Mouse (Mus musculus) cortical plate, adult 2 months (tissue): ENCODE measurements around the gene Ccnh. TPM values are rescaled to one million over a fixed set of nuclear protein-coding genes. Genes with fewer than 3 reads are reported as not detected.
"Not testable (repeated sequence)": the region's sequence is repeated elsewhere in the genome, so short reads cannot be mapped to it uniquely, and the experiment has no call there.

Experiments used
- H3K27ac ChIP-seq: fragments of 200-500 bp; 2 replicates; pipeline ENCODE4 v1.5.1; 2012; ENCODE audit warnings: low read length, control low read depth, inconsistent platforms; ENCODE audit not compliant: insufficient read depth
- H3K4me1 ChIP-seq: fragments of 200-500 bp; 2 replicates; pipeline ENCODE4 v1.6.1; 2011; ENCODE audit warnings: low read length; ENCODE audit not compliant: control insufficient read depth, insufficient read depth
- H3K4me3 ChIP-seq: fragments of 200-500 bp; 2 replicates; pipeline ENCODE4 v1.5.1; 2011; ENCODE audit warnings: mild to moderate bottlenecking, low read length, control low read depth; ENCODE audit not compliant: insufficient read depth
- CTCF ChIP-seq: fragments of 200-500 bp; IDR thresholded peaks from 2 replicates; pipeline ENCODE4 v1.5.1; 2011; ENCODE audit warnings: mild to moderate bottlenecking, control low read depth, low read length; ENCODE audit not compliant: insufficient read depth; ENCODE audit errors: extremely low read depth
- POLR2A ChIP-seq: fragments of 200-500 bp; IDR thresholded peaks from 2 replicates; pipeline ENCODE4 v1.6.1; 2011; ENCODE audit warnings: mild to moderate bottlenecking, low read length, control low read depth; ENCODE audit not compliant: insufficient read depth; ENCODE audit errors: extremely low read depth
- polyA plus RNA-seq: library from polyadenylated mRNA; depleted of rRNA; stranded (reverse); fragments of >200 nt; gene quantifications from 2 replicates; pipeline ENCODE4 v1.2.3, GENCODE M21; 2012; rRNA removed

Gene Ccnh
- polyA plus RNA-seq, result 54.8 and 55.7 TPM in 2 replicates

- TF ChIP-seq CTCF (no peak), POLR2A (peak; percentile 70)
- Histone ChIP-seq H3K4me3 (peak within 1 kb of the TSS; percentile 99), H3K27ac (peak within 1 kb of the TSS; percentile 88), H3K4me1 (0 out of 2 replicates have a peak, but pooled peaks cover 2% of the 10 kb centered on the region)
Measured at GRCm38 (mm10) chr13:85188903-85189643, at the start of gene Ccnh. TSS of gene Ccnh (plus strand) at chr13:85189408.

GRCm38 (mm10) chr13:85143361-85143760 lies 45.8 kb upstream of the Ccnh start:
- H3K4me3 ChIP-seq, H3K27ac ChIP-seq, H3K4me1 ChIP-seq: not testable (repeated sequence)

- no peak for TF ChIP-seq CTCF
- TF ChIP-seq POLR2A, result no peak
- no peaks in the 10 kb centered on the region for H3K4me1 ChIP-seq
- no peak overlapping the region for H3K4me3 ChIP-seq
- no peak overlapping the region for H3K27ac ChIP-seq
Measured at GRCm38 (mm10) chr13:85146471-85146870, 42.7 kb upstream of the Ccnh start.

GRCm38 (mm10) chr13:85154746-85155145 lies 34.5 kb upstream of the Ccnh start:
- Histone ChIP-seq H3K27ac (no peak overlapping the region), H3K4me1 (no peaks in the 10 kb centered on the region)
- TF ChIP-seq CTCF, result no peak
- TF ChIP-seq POLR2A, result no peak

GRCm38 (mm10) chr13:85159971-85160370 lies 29.2 kb upstream of the Ccnh start:
- no peak for TF ChIP-seq POLR2A
- TF ChIP-seq CTCF, result no peak
- H3K4me1 ChIP-seq, result no peaks in the 10 kb centered on the region
- no peak overlapping the region for H3K27ac ChIP-seq
- no peak overlapping the region for H3K4me3 ChIP-seq

More at GRCm38 (mm10) chr13:85154746-85155145, 34.5 kb upstream of the Ccnh start:
- no peak overlapping the region for H3K4me3 ChIP-seq

GRCm38 (mm10) chr13:85164512-85165124 lies 24.6 kb upstream of the Ccnh start:
- no peak overlapping the region for H3K27ac ChIP-seq
- TF ChIP-seq CTCF (0 out of 2 replicates have a peak, but pooled peaks have one; percentile 10), POLR2A (no peak)
- no peak overlapping the region for H3K4me3 ChIP-seq
- no peaks in the 10 kb centered on the region for H3K4me1 ChIP-seq

- Histone ChIP-seq H3K27ac (peak overlapping the region; percentile 88), H3K4me1 (0 out of 2 replicates have a peak, but pooled peaks cover 2% of the 10 kb centered on the region)
Measured at GRCm38 (mm10) chr13:85189644-85190121, 475 bp downstream of the Ccnh start.

GRCm38 (mm10) chr13:85191253-85191652 lies 2.0 kb downstream of the Ccnh start:
- Histone ChIP-seq H3K27ac (no peak overlapping the region), H3K4me3 (no peak overlapping the region), H3K4me1 (0 out of 2 replicates have a peak, but pooled peaks cover 2% of the 10 kb centered on the region)
- TF ChIP-seq CTCF (no peak), POLR2A (no peak)

More at GRCm38 (mm10) chr13:85189644-85190121, 475 bp downstream of the Ccnh start:
- peak overlapping the region; percentile 99 for H3K4me3 ChIP-seq
- no peak for TF ChIP-seq CTCF
- TF ChIP-seq POLR2A, result no peak

- Histone ChIP-seq H3K27ac (no peak overlapping the region), H3K4me1 (no peaks in the 10 kb centered on the region), H3K4me3 (no peak overlapping the region)
- TF ChIP-seq CTCF (no peak), POLR2A (no peak)
Measured at GRCm38 (mm10) chr13:85207493-85207892, 18.3 kb downstream of the Ccnh start.

- Histone ChIP-seq H3K27ac (no peak overlapping the region), H3K4me1 (no peaks in the 10 kb centered on the region), H3K4me3 (no peak overlapping the region)
- TF ChIP-seq CTCF, result no peak
- no peak for TF ChIP-seq POLR2A
Measured at GRCm38 (mm10) chr13:85208656-85209055, 19.4 kb downstream of the Ccnh start.
